Mouse (Mus musculus) MEL (cell line): ENCODE measurements around the gene Papola.

Experiments
- CHD1 ChIP-seq: IDR thresholded peaks from 2 replicates; pipeline ENCODE4 v1.6.1; 2012; ENCODE audit warnings: low read depth, mild to moderate bottlenecking, inconsistent platforms, low read length, improper control_type of control experiment
- CTCF ChIP-seq, 3 experiments: IDR thresholded peaks in 2 of 3; conservative IDR thresholded peaks in 1 of 3; 2 replicates each; pipeline ENCODE4 v1.5.1; 2011 to 2012; ENCODE audit warnings: low read length in 3 of 3, low read depth in 2 of 3, mild to moderate bottlenecking in 2 of 3, improper control_type of control experiment in 1 of 3, inconsistent platforms in 1 of 3, mixed read lengths in 1 of 3, moderate library complexity in 1 of 3; ENCODE audit not compliant: control insufficient read depth in 1 of 3, insufficient read depth in 1 of 3, poor library complexity in 1 of 3, severe bottlenecking in 1 of 3
- ETS1 ChIP-seq: IDR thresholded peaks from 2 replicates; pipeline ENCODE4 v1.6.1; 2012; ENCODE audit warnings: low read depth, mild to moderate bottlenecking, inconsistent platforms, low read length, improper control_type of control experiment, moderate library complexity
- MAX ChIP-seq: IDR thresholded peaks from 2 replicates; pipeline ENCODE4 v1.6.1; 2011; ENCODE audit warnings: low read length, improper control_type of control experiment
- MAZ ChIP-seq: IDR thresholded peaks from 2 replicates; pipeline ENCODE4 v1.6.1; 2012; ENCODE audit warnings: low read depth, mild to moderate bottlenecking, inconsistent platforms, low read length, improper control_type of control experiment
- MEF2A ChIP-seq: IDR thresholded peaks from 2 replicates; pipeline ENCODE4 v1.6.1; 2014; ENCODE audit warnings: low read depth, mild to moderate bottlenecking, inconsistent platforms, low read length, improper control_type of control experiment; ENCODE audit not compliant: poor library complexity, insufficient replicate concordance, severe bottlenecking; ENCODE audit errors: extremely low read depth
- NELFE ChIP-seq: IDR thresholded peaks from 2 replicates; pipeline ENCODE4 v1.6.1; 2011; ENCODE audit warnings: low read depth, low read length, improper control_type of control experiment
- POLR2A ChIP-seq, 2 experiments: IDR thresholded peaks; 2 replicates each; pipeline ENCODE4 v1.6.1; 2011 to 2012; ENCODE audit warnings: low read length in 2 of 2, mild to moderate bottlenecking in 2 of 2, control low read depth in 1 of 2, improper control_type of control experiment in 1 of 2, low read depth in 1 of 2, moderate library complexity in 1 of 2; ENCODE audit not compliant: control insufficient read depth in 1 of 2, insufficient read depth in 1 of 2, poor library complexity in 1 of 2
- SIN3A ChIP-seq: IDR thresholded peaks from 2 replicates; pipeline ENCODE4 v1.6.1; 2012; ENCODE audit warnings: low read length, improper control_type of control experiment, inconsistent platforms
- SMC3 ChIP-seq: IDR thresholded peaks from 2 replicates; pipeline ENCODE4 v1.6.1; 2011; ENCODE audit warnings: low read depth, low read length, improper control_type of control experiment
- TCF12 ChIP-seq: IDR thresholded peaks from 2 replicates; pipeline ENCODE4 v1.6.1; 2014; ENCODE audit warnings: low read depth, mild to moderate bottlenecking, inconsistent platforms, low read length, improper control_type of control experiment, moderate library complexity
- ZKSCAN1 ChIP-seq: IDR thresholded peaks from 2 replicates; pipeline ENCODE4 v1.6.1; 2012; ENCODE audit warnings: low read depth, mild to moderate bottlenecking, inconsistent platforms, low read length, improper control_type of control experiment, moderate library complexity

DNA sequence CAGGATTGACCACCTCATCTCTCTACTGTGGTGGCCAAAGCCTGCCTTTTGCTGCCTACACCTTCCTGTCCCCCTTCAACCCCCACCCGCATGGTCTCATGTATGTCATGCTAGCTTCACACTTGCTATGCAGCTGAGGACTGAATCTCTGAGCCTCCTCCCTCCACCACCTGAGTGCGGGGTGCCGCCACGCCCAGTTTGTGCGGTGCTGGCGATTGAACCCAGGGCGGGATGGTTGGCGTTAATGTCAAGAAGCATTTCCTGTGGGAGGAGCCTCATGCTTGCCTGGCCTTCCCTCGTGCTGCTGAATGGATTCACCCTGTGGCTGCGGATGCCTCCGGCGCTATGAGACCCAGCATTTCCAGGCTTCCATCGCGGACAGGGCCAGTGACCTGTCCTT lies 85.2 kb downstream of the Papola start:
- TF ChIP-seq CTCF (IDR thresholded peaks at IDR 0.05 in 2 of 3, conservative IDR thresholded peaks at IDR 0.05 in 1 of 3; ENCODE audit: control insufficient read depth in 1 of 3, insufficient read depth in 1 of 3, low read depth in 2 of 3, low read length in 3 of 3, poor library complexity in 1 of 3, severe bottlenecking in 1 of 3) (no peak), CHD1 (no peak), ETS1 (no peak), MAX (no peak), SMC3 (no peak), POLR2A (IDR thresholded peaks at IDR 0.05; ENCODE audit: control insufficient read depth in 1 of 2, insufficient read depth in 1 of 2, low read depth in 1 of 2, low read length in 2 of 2, poor library complexity in 1 of 2) (no peak), TCF12 (no peak), MAZ (no peak), MEF2A (no peak), SIN3A (no peak), ZKSCAN1 (no peak), NELFE (no peak)
